ENCODE assay signal across 8 mouse cellular contexts in the genomic region with DNA sequence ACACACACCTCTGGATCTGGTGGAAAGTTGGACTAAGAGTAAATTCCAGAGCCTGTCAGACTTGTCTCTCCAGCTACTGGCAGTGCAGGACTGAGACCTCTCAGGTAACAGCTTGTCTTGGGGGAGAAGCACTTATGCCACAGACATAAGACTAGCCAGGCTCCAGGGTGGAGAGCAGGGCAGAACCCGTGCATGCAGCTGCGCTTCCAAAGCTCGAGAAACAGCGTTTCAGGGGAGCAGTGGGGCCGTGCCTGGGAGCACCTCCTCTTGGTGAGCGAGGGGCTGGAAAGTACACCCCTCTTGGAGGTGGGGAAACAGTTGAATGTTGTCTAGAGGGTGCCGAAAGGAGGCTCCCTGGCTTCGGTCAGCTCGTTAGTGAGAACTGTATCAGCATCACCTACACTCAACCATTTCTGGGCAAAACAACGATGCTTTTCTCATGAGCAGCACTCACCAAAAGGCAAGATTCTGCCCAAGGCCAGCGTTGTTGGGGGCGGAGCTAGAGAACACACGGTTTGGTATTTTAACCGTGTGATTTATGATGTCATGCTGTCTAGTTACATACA. TPM values are rescaled to one million over a fixed set of nuclear protein-coding genes. Genes with fewer than 3 reads are reported as not detected.
DNase-seq lines count a peak whose midpoint lies in the region; ATAC-seq lines count a peak whose summit lies in the region.

No protein-coding gene starts in this region.

- ATAC-seq in liver, embryonic 15.5 days (ENCODE audit: insufficient read depth): peak; percentile 10
- ATAC-seq in monocyte, adult 5-6 weeks (replicated peaks; ENCODE audit: insufficient number of reproducible peaks, low FRiP score, low TSS enrichment, poor library complexity, severe bottlenecking): no peak

- H3K27me3 ChIP-seq in heart, embryonic 10.5 days (ENCODE audit: insufficient read depth, poor library complexity, severe bottlenecking): no peaks in the 10 kb centered on the region
- H3K27me3 ChIP-seq in liver, embryonic 15.5 days: no peaks in the 10 kb centered on the region

- H3K36me3 ChIP-seq in heart, embryonic 10.5 days: peaks cover 6% of the 10 kb centered on the region
- H3K36me3 ChIP-seq in liver, embryonic 15.5 days (replicated peaks): peaks cover 40% of the 10 kb centered on the region

- DNase-seq in adrenal gland, adult (ENCODE audit: inconsistent age in 2 of 2, low spot score in 1 of 2): peak; percentile 34 to 67
- no peak for DNase-seq in adrenal gland, adult 18-20 months (ENCODE audit: low spot score in 2 of 2)
- peak; percentile 26 for DNase-seq in adrenal gland, adult 8-10 months
- DNase-seq in heart, embryonic 10.5 days (ENCODE audit: low spot score): no peak
- DNase-seq in cerebellum, adult 8-10 months: no peak
- no peak for DNase-seq in cerebellum, adult 11-12 months

- peak overlapping the region; percentile 88 for H3K9ac ChIP-seq in liver, embryonic 15.5 days

- peak overlapping the region; percentile 48 for H3K4me3 ChIP-seq in heart, embryonic 10.5 days
- peak overlapping the region; percentile 77 for H3K4me3 ChIP-seq in liver, embryonic 15.5 days (replicated peaks)

- H3K4me2 ChIP-seq in liver, embryonic 15.5 days: peak overlapping the region; percentile 71

- H3K4me1 ChIP-seq in heart, embryonic 10.5 days: peaks cover 70% of the 10 kb centered on the region
- peaks cover 74% of the 10 kb centered on the region for H3K4me1 ChIP-seq in liver, embryonic 15.5 days (replicated peaks)

- peak overlapping the region; percentile 89 for H3K27ac ChIP-seq in heart, embryonic 10.5 days
- peak overlapping the region; percentile 97 for H3K27ac ChIP-seq in liver, embryonic 15.5 days (replicated peaks)

- no peaks in the 10 kb centered on the region for H3K9me3 ChIP-seq in heart, embryonic 10.5 days
- H3K9me3 ChIP-seq in liver, embryonic 15.5 days (replicated peaks): no peaks in the 10 kb centered on the region

- 27% methylated on average over 14 of the region's 14 CpGs for WGBS in heart, embryonic 10.5 days
- 14% methylated on average over 14 of the region's 14 CpGs for WGBS in liver, embryonic 15.5 days (ENCODE audit: insufficient replicate concordance)

RNA-seq across cellular contexts. Expression of gene Art4, which starts 1.4 kb away (rescaled TPM):
- total RNA-seq in adrenal gland, adult 18-20 months (2021): 1 to 10 TPM; 3.0 TPM
- total RNA-seq in adrenal gland, adult 8-10 months (2022): 1 to 10 TPM; 5.3 to 7.9 (median 7.2) TPM
- polyA plus RNA-seq in heart, embryonic 10.5 days (2016; fragmentation: Nextera tagmentation; extraction: Ambion mirVana): 12.8 and 15.8 TPM in 2 replicates
- 30.0 TPM in 2 replicates for polyA plus RNA-seq in liver, embryonic 15.5 days (2015; fragmentation: Nextera tagmentation; extraction: Ambion mirVana)
- total RNA-seq in monocyte, adult 5-6 weeks (2017): not detected in 3 replicates

RNA-seq across cellular contexts. Expression of gene Mgp, which starts 19.5 kb away (rescaled TPM):
- total RNA-seq in adrenal gland, adult 18-20 months (2021): 100 to 1,000 TPM; 192 to 202 TPM
- 100 to 1,000 TPM; 174 to 284 (median 210) TPM for total RNA-seq in adrenal gland, adult 8-10 months (2022)
- 10.7 and 12.2 TPM in 2 replicates for polyA plus RNA-seq in heart, embryonic 10.5 days (2016; fragmentation: Nextera tagmentation; extraction: Ambion mirVana)
- 3.3 and 6.3 TPM in 2 replicates for polyA plus RNA-seq in liver, embryonic 15.5 days (2015; fragmentation: Nextera tagmentation; extraction: Ambion mirVana)
- total RNA-seq in monocyte, adult 5-6 weeks (2017): not detected in 3 replicates

RNA-seq across cellular contexts. Expression of gene Smco3, which starts 20.9 kb away (rescaled TPM):
- total RNA-seq in adrenal gland, adult 18-20 months (2021): under 1 TPM; 0.23 to 0.32 TPM
- under 1 TPM in 2 of 4 experiments, not detected in 2; 0.23 to 0.28 TPM for total RNA-seq in adrenal gland, adult 8-10 months (2022)
- polyA plus RNA-seq in heart, embryonic 10.5 days (2016; fragmentation: Nextera tagmentation; extraction: Ambion mirVana): not detected in 2 replicates
- polyA plus RNA-seq in liver, embryonic 15.5 days (2015; fragmentation: Nextera tagmentation; extraction: Ambion mirVana): not detected in 2 replicates
- 0.49 TPM in 1 of 3 replicates, not detected in the others for total RNA-seq in monocyte, adult 5-6 weeks (2017)

RNA-seq across cellular contexts. Expression of gene Wbp11, which starts 28.1 kb away (rescaled TPM):
- total RNA-seq in adrenal gland, adult 18-20 months (2021): 10 to 100 TPM; 72.0 to 77.7 TPM
- total RNA-seq in adrenal gland, adult 8-10 months (2022): 100 to 1,000 TPM in 1 of 4 experiments, 10 to 100 TPM in 3; 75.0 to 108 (median 79.2) TPM
- 111 and 120 TPM in 2 replicates for polyA plus RNA-seq in heart, embryonic 10.5 days (2016; fragmentation: Nextera tagmentation; extraction: Ambion mirVana)
- 49.0 and 51.6 TPM in 2 replicates for polyA plus RNA-seq in liver, embryonic 15.5 days (2015; fragmentation: Nextera tagmentation; extraction: Ambion mirVana)
- 46.3 to 120 TPM (median 81.0 TPM) in 3 replicates for total RNA-seq in monocyte, adult 5-6 weeks (2017)

RNA-seq across cellular contexts. Expression of gene BC049715, which starts 28.7 kb away (rescaled TPM):
- 1 to 10 TPM in 1 of 2 experiments, under 1 TPM in 1; 0.45 to 1.0 TPM for total RNA-seq in adrenal gland, adult 18-20 months (2021)
- total RNA-seq in adrenal gland, adult 8-10 months (2022): 1 to 10 TPM in 1 of 4 experiments, under 1 TPM in 3; 0.51 to 1.3 (median 0.97) TPM
- 2.4 and 2.7 TPM in 2 replicates for polyA plus RNA-seq in heart, embryonic 10.5 days (2016; fragmentation: Nextera tagmentation; extraction: Ambion mirVana)
- 0.71 and 1.0 TPM in 2 replicates for polyA plus RNA-seq in liver, embryonic 15.5 days (2015; fragmentation: Nextera tagmentation; extraction: Ambion mirVana)
- 0.96 to 3.7 TPM (median 2.5 TPM) in 3 replicates for total RNA-seq in monocyte, adult 5-6 weeks (2017)

Comparison
In these comparisons a context has a peak if more than half of its experiments do, and no peak if none do; other contexts are left out.
1. DNase-seq: peak in adrenal gland, adult (2 of 2) and adrenal gland, adult 8-10 months (single experiment); none in adrenal gland, adult 18-20 months (0 of 2), heart, embryonic 10.5 days (single experiment), cerebellum, adult 8-10 months (single experiment) and cerebellum, adult 11-12 months (single experiment).
2. RNA of gene Mgp, which starts 19.5 kb away (total RNA-seq): 174 to 284 TPM in adrenal gland, adult 8-10 months and 192 to 202 TPM in adrenal gland, adult 18-20 months; not detected in monocyte, adult 5-6 weeks; every median in the first group is over 100 times any median in the second.